Mouse (Mus musculus): ENCODE data around the gene 1700025G04Rik. TPM values are rescaled to one million over a fixed set of nuclear protein-coding genes. Genes with fewer than 3 reads are reported as not detected.
"Not testable (repeated sequence)": the region's sequence is repeated elsewhere in the genome, so short reads cannot be mapped to it uniquely, and the experiment has no call there.

The 1700025G04Rik gene
- total RNA-seq, 2 experiments from 2014 or later: 28.5 TPM; not detected in 1

- ATAC-seq (replicated peaks; ENCODE audit: low FRiP score, poor library complexity, severe bottlenecking): no peak
These were observed 211.5 kb downstream of the 1700025G04Rik start for GRCm38 (mm10) chr1:151878411-151878810.

GRCm38 (mm10) chr1:151872971-151873370 lies 217.0 kb downstream of the 1700025G04Rik start:
- no peak for ATAC-seq (replicated peaks; ENCODE audit: low FRiP score, poor library complexity, severe bottlenecking)

- ATAC-seq (replicated peaks; ENCODE audit: low FRiP score, poor library complexity, severe bottlenecking): no peak
These were observed 225.6 kb downstream of the 1700025G04Rik start for GRCm38 (mm10) chr1:151864326-151864725.

DNA sequence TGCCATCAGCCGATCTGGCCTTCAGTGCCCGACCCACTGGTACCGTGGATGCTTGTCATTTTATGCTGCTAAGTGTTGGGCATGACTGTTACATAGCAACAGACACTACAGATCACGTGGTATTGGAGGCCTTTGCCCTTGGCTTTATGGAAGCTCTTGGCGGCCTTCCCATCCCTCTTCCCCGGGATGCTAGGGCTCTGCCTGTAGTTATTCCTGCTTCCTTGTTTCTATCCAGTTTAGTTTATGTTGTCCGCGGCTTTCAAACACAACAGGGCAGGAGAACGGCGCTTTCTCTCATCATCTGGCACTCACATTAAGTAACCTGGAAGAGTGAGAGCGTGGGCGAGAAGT lies 226.2 kb downstream of the 1700025G04Rik start:
- no peak for ATAC-seq (replicated peaks; ENCODE audit: low FRiP score, poor library complexity, severe bottlenecking)

DNA sequence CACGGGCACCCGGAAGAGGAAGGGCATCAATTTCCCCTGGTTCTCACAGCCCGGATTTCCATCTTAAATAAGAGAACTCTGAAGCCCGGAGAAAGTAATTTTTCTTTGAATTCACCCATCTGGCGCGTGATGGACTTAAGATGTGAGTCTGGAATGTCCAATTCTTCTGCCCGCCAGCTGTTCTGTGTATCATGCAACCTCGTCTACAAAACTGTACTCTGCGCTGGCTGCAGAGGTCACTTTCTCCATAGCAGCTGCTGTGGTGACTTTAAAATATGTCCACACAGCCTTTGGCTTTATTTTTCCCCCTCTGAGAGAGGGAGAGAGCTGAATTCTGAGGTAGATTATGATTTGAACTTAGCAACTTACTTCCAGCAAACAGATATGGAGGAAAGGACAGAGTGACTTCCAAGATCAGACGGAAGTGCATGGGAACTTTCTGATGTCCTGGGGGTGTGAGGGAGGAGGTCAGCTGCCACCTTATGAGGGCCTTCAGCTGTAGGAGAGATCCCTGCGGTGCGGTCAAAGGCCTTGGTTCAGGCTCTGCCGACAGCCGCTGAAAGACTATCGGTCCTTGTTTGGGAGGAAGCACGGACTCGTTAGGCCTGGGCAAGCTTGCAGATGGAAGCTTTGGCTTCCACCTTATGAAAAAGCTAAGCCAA lies 226.7 kb downstream of the 1700025G04Rik start:
- ATAC-seq (replicated peaks; ENCODE audit: low FRiP score, poor library complexity, severe bottlenecking): no peak

DNA sequence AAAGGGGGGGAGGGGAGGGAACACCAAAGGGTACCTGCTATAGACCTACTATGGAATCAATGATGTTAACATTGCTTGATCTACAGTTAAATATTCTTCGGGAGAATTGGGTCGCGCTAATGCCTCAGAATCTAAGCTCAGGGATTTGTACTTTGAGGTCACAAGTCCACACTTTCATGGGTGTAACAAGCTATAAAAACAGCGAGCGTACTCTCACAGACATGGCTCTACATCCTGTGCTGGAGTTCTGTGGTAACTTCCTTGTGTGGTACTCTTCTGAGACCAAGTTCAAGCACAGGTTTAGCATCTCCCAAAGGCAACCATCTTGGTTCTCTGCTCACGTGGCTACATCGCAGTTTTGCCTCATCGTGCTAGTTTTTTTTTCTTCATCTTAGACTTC lies 227.8 kb downstream of the 1700025G04Rik start:
- ATAC-seq (replicated peaks; ENCODE audit: low FRiP score, poor library complexity, severe bottlenecking): no peak

GRCm38 (mm10) chr1:151861334-151861995 lies 228.5 kb downstream of the 1700025G04Rik start:
- no peak for ATAC-seq (replicated peaks; ENCODE audit: low FRiP score, poor library complexity, severe bottlenecking)

DNA sequence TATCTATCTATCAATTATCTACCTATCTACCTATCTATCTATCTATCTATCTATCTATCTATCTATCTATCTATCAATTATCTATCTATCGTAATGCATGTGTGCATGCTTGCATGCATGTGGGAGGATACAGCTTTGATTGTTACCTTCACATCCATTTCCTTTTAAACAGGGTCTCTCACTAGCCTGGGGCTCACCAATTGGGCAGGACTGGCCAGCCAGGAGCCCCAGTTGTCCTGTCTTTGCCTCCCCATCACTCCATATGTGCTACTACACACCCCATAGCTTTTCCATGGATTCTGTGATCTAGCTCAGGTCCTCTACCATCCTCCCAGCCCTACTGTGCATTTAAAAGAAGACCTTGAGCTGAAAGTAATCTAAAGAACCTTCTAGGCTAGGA lies 231.5 kb downstream of the 1700025G04Rik start:
- ATAC-seq (replicated peaks; ENCODE audit: low FRiP score, poor library complexity, severe bottlenecking): no peak

DNA sequence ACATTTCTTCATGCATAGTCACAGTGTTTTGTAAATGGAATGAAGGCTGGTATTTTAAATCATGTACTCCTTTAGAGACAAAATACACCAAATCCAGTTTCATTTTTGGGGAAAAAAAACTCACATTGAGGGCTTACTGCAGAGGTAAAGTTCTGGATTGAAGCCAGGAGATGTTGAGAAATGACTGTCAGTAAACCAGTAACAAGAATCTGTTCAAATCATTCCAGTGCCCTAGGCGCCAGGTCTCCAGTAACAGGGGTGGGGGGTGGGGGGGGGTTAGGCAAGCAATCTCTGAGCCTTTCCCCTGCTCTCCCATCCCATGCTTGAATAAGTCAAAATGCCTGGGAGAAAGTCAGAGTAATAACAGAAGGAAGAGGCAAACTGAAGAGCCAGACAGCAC lies 234.4 kb downstream of the 1700025G04Rik start:
- no peak for ATAC-seq (replicated peaks; ENCODE audit: low FRiP score, poor library complexity, severe bottlenecking)

DNA sequence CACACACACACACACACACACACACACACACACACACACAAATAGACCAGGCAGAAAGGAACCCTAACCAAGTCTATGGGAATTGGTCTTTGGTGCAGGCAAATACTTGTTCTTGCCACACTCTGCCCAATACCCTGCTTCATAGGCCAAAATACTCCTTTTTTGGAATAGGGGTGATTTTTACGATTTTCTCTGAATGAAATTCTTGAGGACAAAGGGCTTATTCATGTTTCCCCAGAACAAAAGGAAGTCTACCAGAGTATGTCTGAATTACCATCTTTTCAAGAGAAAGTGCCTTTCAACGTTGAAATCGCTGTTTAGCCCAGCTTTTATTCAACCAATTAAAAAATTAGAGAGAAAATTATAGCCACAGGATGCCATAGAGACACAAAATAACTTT lies 237.9 kb downstream of the 1700025G04Rik start:
- no peak for ATAC-seq (replicated peaks; ENCODE audit: low FRiP score, poor library complexity, severe bottlenecking)

- no peak for ATAC-seq (replicated peaks; ENCODE audit: low FRiP score, poor library complexity, severe bottlenecking)
These were observed 238.7 kb downstream of the 1700025G04Rik start for GRCm38 (mm10) chr1:151851051-151851848.

- no peak for ATAC-seq (replicated peaks; ENCODE audit: low FRiP score, poor library complexity, severe bottlenecking)
These were observed 239.8 kb downstream of the 1700025G04Rik start for GRCm38 (mm10) chr1:151849993-151850608.

- ATAC-seq (replicated peaks; ENCODE audit: low FRiP score, poor library complexity, severe bottlenecking): no peak
These were observed 241.6 kb downstream of the 1700025G04Rik start for GRCm38 (mm10) chr1:151848286-151848685.

DNA sequence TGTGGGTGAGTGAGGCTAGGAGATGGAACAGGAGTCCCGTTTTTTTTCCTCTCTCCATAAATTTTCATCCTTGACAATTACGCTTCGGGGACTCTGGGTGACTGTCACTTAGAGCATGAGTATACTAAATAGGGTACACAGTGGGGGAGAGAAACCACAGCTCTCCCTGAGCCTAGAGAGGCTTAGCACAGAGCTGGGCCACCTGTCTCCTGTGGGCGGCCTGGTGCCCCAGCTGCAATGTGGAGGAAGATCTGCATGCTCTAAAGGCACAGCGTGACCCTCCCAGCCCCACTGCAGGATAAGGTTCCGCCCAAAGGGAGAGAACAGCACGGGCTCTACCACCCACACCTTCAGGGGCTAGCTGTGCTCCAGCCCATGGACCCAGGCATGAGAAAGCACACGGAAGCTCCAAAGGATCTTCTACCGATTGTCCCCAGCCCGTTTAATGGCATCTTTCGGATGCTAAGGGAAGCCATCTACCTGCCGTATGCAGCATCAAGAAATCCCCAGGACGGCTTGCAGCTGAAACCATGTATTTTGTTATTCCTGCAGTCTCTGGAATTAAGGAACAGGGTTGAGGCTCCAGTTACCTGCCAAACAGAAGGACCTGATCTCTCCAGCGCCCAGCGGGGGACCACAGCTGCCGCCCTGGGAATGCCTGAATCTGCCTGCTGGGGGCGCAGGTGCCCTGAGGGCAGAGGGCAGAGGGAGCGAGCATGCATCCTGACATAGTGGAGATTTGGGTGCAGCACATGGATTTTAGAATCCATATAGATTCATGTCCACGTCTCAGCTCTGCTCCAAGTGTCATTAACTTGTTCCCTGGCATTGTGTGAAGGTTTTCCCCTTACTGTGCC lies 243.8 kb downstream of the 1700025G04Rik start:
- ATAC-seq (replicated peaks; ENCODE audit: low FRiP score, poor library complexity, severe bottlenecking): no peak

DNA sequence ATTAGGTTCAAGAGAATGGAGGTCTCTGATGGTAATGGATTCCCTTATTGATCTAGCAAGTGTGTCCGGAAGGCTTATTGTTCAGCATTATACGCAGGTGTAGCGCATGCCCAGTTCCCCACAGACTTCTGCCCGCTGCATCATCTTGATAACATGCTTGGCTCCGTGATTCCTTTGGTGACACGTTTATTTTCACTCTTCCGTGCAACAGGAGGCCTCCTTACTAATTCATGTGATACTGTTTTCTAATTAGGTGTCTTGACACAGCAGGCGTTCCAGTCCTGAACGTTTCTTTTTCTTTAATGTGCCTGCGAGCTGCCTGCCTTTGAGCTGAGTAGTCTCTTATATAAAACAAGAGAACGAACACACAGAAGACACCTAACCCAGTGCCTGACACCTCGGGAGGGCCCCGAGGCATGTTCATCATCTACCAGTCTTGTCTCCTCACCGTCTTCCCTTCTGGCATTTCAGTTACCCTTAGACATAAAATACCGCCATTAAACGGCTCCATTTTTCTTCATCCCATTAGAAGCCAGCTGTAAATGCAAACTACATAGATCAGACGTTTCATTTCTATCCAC lies 244.6 kb downstream of the 1700025G04Rik start:
- ATAC-seq (replicated peaks; ENCODE audit: low FRiP score, poor library complexity, severe bottlenecking): no peak

- ATAC-seq (replicated peaks; ENCODE audit: low FRiP score, poor library complexity, severe bottlenecking): not testable (repeated sequence)
These were observed 249.6 kb downstream of the 1700025G04Rik start for GRCm38 (mm10) chr1:151840345-151840744.

- no peak for ATAC-seq (replicated peaks; ENCODE audit: low FRiP score, poor library complexity, severe bottlenecking)
These were observed 254.7 kb downstream of the 1700025G04Rik start for GRCm38 (mm10) chr1:151835261-151835660.

- no peak for ATAC-seq (replicated peaks; ENCODE audit: low FRiP score, poor library complexity, severe bottlenecking)
These were observed 258.1 kb downstream of the 1700025G04Rik start for GRCm38 (mm10) chr1:151831791-151832190.

DNA sequence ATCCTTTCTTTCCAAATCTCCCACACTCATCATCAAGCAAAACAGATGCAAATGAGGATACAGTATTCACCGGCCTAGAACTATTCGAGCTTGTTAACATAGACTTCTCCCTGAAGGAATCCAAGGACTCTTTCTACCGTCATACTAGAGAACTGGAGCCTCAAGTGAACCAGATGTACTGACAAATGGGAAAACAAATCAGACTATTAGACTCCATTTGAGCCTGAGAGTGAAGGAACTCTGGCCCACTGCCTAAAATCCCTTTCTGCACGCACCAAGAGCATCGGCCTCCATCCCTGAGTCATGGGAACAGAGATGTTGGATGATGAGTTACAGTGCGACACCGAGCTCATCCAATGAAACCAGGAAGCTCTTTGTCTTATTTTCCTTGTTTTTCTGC lies 264.9 kb downstream of the 1700025G04Rik start:
- no peak for ATAC-seq (replicated peaks; ENCODE audit: low FRiP score, poor library complexity, severe bottlenecking)

Measured in erythroid progenitor cell, adult 5-6 weeks (primary cell).